Mouse (Mus musculus) heart, postnatal 10 days (tissue): ENCODE measurements around the gene Celf2. TPM values are rescaled to one million over a fixed set of nuclear protein-coding genes. Genes with fewer than 3 reads are reported as not detected.

ENCODE experiments used
- DNase-seq, 2 experiments: peaks; one replicate each; pipeline ENCODE4 v3.0.0; 2021
- intact Hi-C: fragments of 180-260 bp; cut with DNase I; formaldehyde crosslinking; loops from one replicate; pipeline ENCODE4 v1.15.1; 2025
- total RNA-seq, 2 experiments: library from RNA; stranded (reverse); gene quantifications; 2 replicates each; pipeline ENCODE4 v1.2.3; 2021

The Celf2 gene
- total RNA-seq, 2 experiments from 2014 or later, result 81.5 to 84.6 TPM

DNA sequence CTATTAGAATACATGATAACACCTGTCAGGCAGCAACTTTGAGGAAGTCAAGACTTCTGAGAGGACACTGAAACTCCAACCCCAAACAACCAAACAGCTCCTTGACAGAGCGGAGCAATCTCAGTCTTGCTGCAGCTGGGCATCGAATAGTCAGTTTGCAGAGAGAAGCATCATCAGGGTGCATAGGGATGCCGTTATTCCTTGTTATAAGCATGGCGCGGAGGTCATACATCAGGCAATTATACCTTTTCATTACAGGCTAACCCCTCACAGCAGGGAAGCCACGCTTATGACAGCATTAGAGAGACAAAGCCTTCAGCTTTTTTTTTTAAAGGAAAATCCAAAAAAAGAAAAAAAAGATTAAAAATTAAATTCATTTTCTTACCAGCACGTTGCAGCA is 113.9 kb downstream of the Celf2 start:
- no peak for DNase-seq
- intact Hi-C loops, result no loop called here

GRCm38 (mm10) chr2:7392500-7392899 is 116.9 kb downstream of the Celf2 start:
- intact Hi-C loops, result no loop called here
- DNase-seq, result no peak

DNA sequence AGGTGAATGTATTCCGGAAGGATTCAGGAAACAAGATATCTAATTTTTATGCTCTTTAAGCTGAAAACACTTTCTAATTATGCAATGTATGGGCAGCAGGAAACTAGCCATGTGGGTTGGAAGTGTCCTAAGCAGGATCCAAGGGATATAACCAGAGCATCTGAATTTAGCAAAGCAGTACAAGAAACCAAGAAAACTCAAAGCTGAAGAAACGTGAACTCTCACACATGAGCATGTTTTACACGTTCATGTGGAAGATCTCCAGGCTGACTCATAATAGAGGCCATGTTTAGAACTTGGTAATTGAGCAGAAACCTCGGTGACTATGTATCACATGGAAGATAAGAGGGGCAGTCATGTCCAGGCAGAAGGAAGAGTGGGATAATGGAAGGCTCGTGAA is 120.1 kb downstream of the Celf2 start:
- intact Hi-C loops, result no loop called here
- no peak for DNase-seq

DNA sequence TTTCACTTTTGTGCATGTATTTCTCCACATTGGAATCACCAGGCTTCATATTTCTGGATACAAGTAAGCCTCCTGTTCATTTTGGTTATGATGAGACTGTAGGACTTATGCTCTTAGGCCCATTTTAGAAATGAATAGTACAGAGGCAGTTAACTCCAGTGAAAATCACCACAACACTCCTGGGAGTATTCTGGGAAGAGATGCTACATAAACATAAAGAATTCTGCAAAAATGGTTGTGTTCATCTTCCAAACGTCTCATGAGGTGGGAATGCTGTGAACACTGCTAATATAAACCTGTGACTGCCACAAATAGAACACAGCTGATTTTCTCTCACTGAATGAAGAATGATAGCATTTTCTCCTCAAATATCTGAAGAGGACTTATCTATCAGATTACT is 130.6 kb downstream of the Celf2 start:
- intact Hi-C loops, result no loop called here
- no peak for DNase-seq

GRCm38 (mm10) chr2:7377878-7378277 is 131.5 kb downstream of the Celf2 start:
- intact Hi-C loops, result no loop called here
- DNase-seq, result peak; percentile 14 to 16

- no peak for DNase-seq
- intact Hi-C loops, result no loop called here
These were observed 141.6 kb downstream of the Celf2 start for GRCm38 (mm10) chr2:7367738-7368137.

- intact Hi-C loops, result no loop called here
- DNase-seq, result no peak
These were observed 149.8 kb downstream of the Celf2 start for GRCm38 (mm10) chr2:7359557-7359956.

DNA sequence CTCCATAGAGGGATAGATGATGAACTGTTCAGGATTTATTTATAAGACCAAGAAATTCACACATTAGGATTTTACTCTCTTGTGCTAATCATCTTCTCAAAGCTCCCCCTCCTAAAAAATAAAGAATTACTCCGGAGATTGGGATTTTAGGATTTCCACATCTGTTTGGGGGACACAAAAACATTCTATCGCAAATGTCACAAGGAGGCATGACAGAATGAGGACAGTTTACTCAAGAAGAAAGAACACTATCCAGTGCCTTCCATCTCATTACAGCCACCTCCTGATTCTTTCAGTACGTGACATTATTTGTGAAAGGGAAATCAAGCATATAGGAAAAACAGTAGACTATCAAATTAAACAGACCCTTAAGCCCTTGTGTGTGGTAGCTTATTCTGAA is 150.5 kb downstream of the Celf2 start:
- intact Hi-C loops, result no loop called here

GRCm38 (mm10) chr2:7351234-7351633 is 158.1 kb downstream of the Celf2 start:
- intact Hi-C loops, result no loop called here
- DNase-seq, result no peak

More for the DNA sequence above, 150.5 kb downstream of the Celf2 start:
- no peak for DNase-seq

DNA sequence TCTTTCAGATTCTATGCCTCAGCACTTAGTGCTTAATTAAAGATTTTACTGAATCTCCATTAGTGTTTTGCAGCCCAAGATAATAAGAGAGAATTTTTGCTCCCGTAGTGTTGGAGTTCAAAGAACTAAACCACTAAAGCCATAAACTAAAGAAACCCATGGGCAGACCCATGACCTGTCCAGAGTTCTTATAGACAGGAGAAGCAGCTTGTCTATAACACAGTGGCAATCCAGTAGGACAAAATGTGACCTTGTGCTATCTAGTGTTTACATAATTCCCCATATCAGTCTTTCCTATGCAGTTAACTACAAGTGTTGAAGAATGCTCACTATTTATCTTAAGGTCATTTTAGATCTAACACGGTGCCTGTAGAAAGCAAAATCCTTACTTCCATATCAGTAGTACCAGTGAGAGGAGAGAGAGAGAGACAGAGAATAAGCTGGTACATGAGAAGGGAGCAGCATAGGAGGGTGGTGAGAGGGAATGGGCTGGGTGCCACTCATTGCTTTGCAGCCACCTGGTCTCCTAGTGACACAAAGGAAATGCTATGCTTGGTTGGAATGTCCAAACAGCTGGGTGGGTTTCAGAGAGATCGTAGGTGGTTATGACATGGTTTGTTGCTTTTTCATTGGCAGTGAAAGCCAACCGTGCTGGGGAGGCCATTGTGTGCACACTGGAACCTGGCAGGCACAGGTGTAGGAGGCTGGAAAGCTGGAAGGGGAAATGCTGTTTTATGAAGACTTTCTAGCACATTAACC is 162.5 kb downstream of the Celf2 start:
- intact Hi-C loops, result no loop called here
- peak; percentile 31 to 53 for DNase-seq

DNA sequence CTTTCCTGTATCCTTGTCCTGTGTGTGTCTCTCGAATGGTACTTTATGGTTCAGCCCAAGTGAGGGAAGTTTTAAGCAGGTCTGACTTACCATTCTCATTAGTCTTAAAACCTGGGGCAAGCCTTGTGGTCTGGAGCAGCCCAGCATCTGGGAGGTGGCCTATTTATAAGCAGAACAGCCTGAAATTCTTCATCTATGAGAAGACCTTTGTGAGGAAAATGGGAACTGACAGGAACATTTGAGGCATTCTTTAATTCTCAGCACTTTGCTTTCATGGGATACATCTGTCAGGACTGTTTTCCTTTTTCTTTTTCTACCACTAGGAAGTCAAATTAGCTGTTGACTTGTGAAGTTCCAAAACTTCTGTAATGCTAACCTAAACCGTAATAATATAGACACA is 164.4 kb downstream of the Celf2 start:
- intact Hi-C loops, result no loop called here

DNA sequence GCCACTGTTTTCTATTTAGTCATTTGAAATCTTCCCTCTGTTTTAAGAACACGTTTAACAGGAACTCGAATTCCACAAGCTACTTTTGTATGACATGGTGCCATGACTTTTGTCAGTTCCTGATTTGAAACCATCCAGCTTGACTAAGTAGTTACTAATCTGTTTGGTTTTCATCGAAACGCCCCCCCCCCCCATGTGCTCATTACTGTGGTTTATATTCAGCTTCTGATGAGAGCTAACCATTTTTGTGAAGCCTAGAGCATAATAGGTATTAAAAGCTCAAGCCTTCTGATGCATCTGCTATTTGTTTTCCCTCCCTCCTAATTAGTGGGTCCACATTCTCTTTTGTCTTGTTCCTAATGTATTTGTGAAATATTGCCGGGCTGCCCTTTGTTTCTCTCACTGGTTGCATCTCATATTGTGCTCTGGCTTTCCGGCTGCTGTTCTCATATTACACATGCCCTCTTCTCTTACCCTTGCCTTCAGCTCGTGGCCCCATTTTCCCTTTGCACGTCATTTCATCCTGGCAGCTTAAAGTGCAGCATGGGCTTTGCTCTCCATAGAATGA is 166.4 kb downstream of the Celf2 start:
- DNase-seq, result no peak
- intact Hi-C loops, result no loop called here

More for the DNA sequence above, 164.4 kb downstream of the Celf2 start:
- DNase-seq, result no peak

DNA sequence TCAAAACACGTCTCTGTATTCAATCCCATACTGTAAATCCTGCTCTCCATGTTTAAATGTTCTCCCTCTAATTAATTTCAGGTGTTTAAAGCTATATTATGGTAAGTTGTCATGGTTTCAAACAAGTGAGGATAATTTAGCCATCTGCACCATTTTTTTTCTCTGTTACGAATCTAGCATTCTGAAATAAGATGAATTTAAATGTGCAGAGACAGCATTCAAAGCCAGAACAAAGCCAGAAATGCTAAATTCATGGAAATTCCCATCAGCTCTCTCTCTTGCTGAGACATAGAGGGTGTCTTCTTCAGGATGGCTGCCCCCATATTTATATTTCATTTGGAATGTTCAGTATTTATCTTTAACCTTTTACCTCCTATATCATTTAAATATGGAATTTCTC is 174.5 kb downstream of the Celf2 start:
- DNase-seq, result no peak
- intact Hi-C loops, result no loop called here

DNA sequence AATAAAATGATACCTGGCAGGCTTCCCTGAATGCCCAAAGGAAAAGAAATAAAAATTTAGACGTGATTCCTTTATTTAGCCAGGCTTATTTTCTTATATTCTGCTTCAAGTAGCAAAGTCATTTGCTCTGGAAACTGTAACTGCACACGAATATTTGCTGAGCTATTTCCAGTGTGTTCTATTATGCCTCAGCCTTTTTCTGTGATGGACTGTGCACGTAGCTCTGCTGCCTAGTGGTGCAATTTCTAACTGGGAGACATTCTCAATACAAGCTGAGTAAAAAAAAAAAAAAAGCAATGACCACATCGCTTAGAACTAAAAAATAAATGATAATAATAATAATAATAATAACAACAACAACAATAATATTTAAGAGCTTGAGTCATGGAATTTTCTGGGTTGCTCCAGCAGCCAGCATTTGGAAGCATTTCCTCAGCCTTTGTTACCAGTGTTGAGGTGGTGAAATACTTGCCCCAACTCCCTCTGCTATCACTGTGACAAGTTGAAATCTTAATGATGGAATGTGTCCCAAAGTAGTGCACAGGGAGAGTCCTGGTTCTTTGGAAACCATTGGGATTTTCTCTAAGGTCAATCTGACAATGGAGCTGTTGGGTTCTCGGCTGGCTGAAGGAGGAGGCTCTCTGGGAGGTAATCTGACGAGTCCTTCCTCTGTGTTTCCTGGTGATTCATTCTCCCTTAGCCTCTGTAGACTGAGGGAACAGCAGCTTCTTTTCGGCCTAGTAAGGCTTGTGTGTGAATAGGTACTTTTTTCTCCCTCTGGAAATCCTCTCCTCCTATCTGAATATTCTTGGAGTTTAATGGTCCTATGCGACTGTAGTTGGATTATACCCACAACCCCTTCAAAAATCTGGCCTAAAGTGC is 181.1 kb downstream of the Celf2 start:
- no peak for DNase-seq
- intact Hi-C loops, result no loop called here

- intact Hi-C loops, result no loop called here
- no peak for DNase-seq
These were observed 189.6 kb downstream of the Celf2 start for GRCm38 (mm10) chr2:7319760-7320159.

DNA sequence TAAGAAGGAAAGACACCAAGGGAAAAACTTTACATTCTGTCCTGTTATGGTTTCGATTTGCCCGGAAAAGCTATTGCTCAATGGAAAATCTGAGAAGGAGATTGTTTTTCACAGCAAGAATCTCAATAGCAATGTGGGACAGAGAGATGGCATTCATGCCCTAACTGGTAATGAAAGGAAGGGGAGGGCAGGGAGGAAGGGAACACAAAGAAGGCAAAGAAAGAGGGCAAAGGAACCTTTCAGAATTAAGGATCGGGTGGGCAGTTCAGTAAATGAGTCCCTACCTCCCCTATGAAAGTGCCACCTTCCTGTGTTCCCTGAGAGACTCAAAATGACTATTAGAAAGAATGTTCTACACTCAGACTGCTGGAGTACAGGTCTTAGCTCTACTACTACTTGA is 197.6 kb downstream of the Celf2 start:
- intact Hi-C loops, result no loop called here
- DNase-seq, result no peak

- intact Hi-C loops, result no loop called here
These were observed 198.6 kb downstream of the Celf2 start for GRCm38 (mm10) chr2:7310840-7311182.

DNA sequence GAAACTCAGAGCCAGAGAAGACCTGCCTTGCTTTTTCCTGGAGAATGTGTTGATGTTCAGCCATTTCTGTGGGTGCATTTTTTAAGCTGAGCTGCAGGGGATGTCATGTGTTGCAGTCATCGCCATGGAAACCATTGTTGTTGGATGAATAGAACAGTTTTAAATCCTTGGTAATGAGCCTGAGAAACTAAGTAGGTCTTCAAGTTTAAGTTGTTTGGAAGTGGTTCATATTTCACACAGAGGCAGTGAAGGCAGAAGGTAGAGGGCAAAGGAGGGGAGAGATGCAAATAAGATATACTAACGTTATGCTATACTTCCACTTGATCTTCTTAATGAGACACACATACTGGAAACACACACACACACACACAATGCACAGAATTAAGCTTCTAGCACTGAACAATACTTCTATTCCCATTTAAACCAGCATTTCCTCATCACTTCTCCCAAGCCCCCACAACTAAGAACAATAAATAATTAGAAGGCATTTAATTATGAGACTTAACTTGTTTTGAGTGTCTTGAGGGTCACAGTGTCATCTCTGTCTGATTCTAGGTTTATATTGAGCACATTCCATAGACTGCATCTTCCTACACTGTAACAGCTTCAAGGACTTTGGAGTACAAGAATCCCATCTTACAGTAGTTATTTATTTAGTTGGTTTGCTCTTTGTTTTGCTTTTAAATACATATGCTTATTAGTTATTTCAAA is 199.1 kb downstream of the Celf2 start:
- DNase-seq, result no peak
- intact Hi-C loops, result no loop called here

More at GRCm38 (mm10) chr2:7310840-7311182, 198.6 kb downstream of the Celf2 start:
- DNase-seq, result no peak

DNA sequence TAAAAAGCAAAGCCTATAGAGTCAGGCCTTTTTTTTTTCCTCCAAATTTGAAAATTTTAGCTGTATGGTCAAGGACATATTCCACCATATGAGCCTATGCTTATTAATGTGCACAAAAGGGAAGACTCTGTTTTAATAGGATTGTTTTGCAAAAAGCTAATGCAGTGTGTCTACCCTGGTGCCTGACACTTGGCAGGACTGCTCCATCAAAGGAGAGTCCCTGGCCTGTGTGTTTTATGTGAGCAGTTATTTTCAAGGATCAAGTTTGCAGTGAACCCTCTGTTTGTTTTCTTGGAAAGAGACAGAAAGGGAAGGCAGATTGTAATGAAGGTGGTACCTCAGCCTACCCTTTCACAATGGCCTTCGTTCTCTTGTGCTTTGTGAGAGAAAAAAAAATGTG is 200.0 kb downstream of the Celf2 start:
- DNase-seq, result no peak
- intact Hi-C loops, result no loop called here

GRCm38 (mm10) chr2:7308731-7309130 is 200.6 kb downstream of the Celf2 start:
- intact Hi-C loops, result no loop called here
- no peak for DNase-seq

DNA sequence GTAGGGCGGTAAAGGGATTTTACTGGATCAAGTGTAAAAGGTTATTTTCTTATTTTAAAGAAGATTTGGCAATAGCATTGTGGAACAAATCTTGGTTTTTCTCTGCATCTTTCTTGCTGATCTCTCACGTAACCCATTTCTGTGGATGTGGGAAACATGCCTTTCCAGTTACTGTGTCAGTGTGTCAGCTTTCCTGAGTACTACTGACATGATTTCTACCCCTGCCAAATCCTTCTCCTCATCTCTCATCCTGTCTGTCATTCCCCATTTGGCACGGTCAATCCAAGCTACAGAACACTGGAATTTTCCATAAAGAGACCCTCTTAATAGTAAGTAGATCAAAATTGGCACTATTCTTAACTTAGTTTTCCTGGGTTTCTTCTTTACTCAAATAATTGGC is 221.9 kb downstream of the Celf2 start:
- intact Hi-C loops, result no loop called here
- DNase-seq, result no peak
